Mouse (Mus musculus) hindbrain, embryonic 12.5 days (tissue): Measurements from ENCODE around the gene Ahsa1. TPM values are rescaled to one million over a fixed set of nuclear protein-coding genes. Genes with fewer than 3 reads are reported as not detected.
"Not testable (repeated sequence)": the region's sequence is repeated elsewhere in the genome, so short reads cannot be mapped to it uniquely, and the experiment has no call there.

Source experiments
- ATAC-seq: fragments of 200-750 bp; cut with Nextera tagmentation; 2 replicates; pipeline ENCODE4 v1.8.0; 2017; ENCODE audit warnings: moderate TSS enrichment; ENCODE audit not compliant: low FRiP score
- H3K27ac ChIP-seq: fragments of 300-500 bp; sonication (generic); 2 replicates; pipeline ENCODE4 v1.5.1; 2016; ENCODE audit warnings: mild to moderate bottlenecking
- H3K27me3 ChIP-seq: fragments of 300-500 bp; sonication (generic); 2 replicates; pipeline ENCODE4 v1.6.1; 2016; ENCODE audit warnings: mild to moderate bottlenecking
- H3K36me3 ChIP-seq: fragments of 300-500 bp; sonication (generic); 2 replicates; pipeline ENCODE4 v1.6.1; 2016; ENCODE audit warnings: mild to moderate bottlenecking
- H3K4me1 ChIP-seq: fragments of 300-500 bp; sonication (generic); 2 replicates; pipeline ENCODE4 v1.6.1; 2016
- H3K4me2 ChIP-seq: fragments of 300-500 bp; sonication (generic); replicated peaks from 2 replicates; pipeline ENCODE4 v1.6.1; 2016; ENCODE audit warnings: mild to moderate bottlenecking
- H3K4me3 ChIP-seq: fragments of 300-500 bp; sonication (generic); 2 replicates; pipeline ENCODE4 v1.5.1; 2016; ENCODE audit warnings: mild to moderate bottlenecking
- H3K9ac ChIP-seq: fragments of 300-500 bp; sonication (generic); 2 replicates; pipeline ENCODE4 v1.6.1; 2016; ENCODE audit warnings: mild to moderate bottlenecking, moderate library complexity
- H3K9me3 ChIP-seq: fragments of 300-500 bp; sonication (generic); replicated peaks from 2 replicates; pipeline ENCODE4 v1.6.1; 2016; ENCODE audit warnings: mild to moderate bottlenecking
- WGBS: fragments of 180-500 bp; shearing (Covaris S2); methylation state at CpG from one replicate; pipeline ENCODE4 v1.1.7; 2016; 5-methylcytosine and 5-hydroxymethylcytosine counted together
- polyA plus RNA-seq: library from polyadenylated mRNA; unstranded; fragments of >200 nt; fragmentation: Nextera tagmentation; extraction: Ambion mirVana; gene quantifications from 2 replicates; pipeline ENCODE4 v1.2.1, GENCODE M21; 2016

The Ahsa1 gene
- polyA plus RNA-seq, 1 experiment from 2014 or later = 187 TPM

GRCm38 (mm10) chr12:87260562-87260961 is 5.7 kb upstream of the Ahsa1 start:
- Histone ChIP-seq H3K9me3 (no peaks in the 10 kb centered on the region), H3K4me3 (no peak overlapping the region), H3K36me3 (peaks cover 67% of the 10 kb centered on the region), H3K9ac (no peak overlapping the region), H3K27ac (no peak overlapping the region), H3K4me2 (no peak overlapping the region), H3K27me3 (no peaks in the 10 kb centered on the region), H3K4me1 (peaks cover 9% of the 10 kb centered on the region)
- no peak for ATAC-seq
- WGBS = 98% methylated on average over 8 of the region's 8 CpGs

- peaks cover 18% of the 10 kb centered on the region for H3K4me1 ChIP-seq
These were observed 835 bp upstream of the Ahsa1 start for GRCm38 (mm10) chr12:87265444-87265843.

GRCm38 (mm10) chr12:87266827-87267603 is 736 bp downstream of the Ahsa1 start:
- peak overlapping the region; percentile 86 for H3K27ac ChIP-seq
- H3K4me1 ChIP-seq = peaks cover 18% of the 10 kb centered on the region
- WGBS = under 1% methylated on average over 31 of the region's 31 CpGs
- H3K4me2 ChIP-seq = peak overlapping the region; percentile 73
- no peaks in the 10 kb centered on the region for H3K9me3 ChIP-seq
- H3K9ac ChIP-seq = peak overlapping the region; percentile 87
- peak; percentile 74 for ATAC-seq
- peak overlapping the region; percentile 75 for H3K4me3 ChIP-seq
- no peaks in the 10 kb centered on the region for H3K27me3 ChIP-seq
- H3K36me3 ChIP-seq = peaks cover 40% of the 10 kb centered on the region

More at GRCm38 (mm10) chr12:87265444-87265843, 835 bp upstream of the Ahsa1 start:
- H3K9ac ChIP-seq = peak overlapping the region; percentile 81
- H3K4me3 ChIP-seq = peak overlapping the region; percentile 75
- H3K4me2 ChIP-seq = peak overlapping the region; percentile 74
- ATAC-seq = no peak
- 27% methylated on average over 11 of the region's 11 CpGs for WGBS
- H3K36me3 ChIP-seq = peaks cover 38% of the 10 kb centered on the region
- no peaks in the 10 kb centered on the region for H3K9me3 ChIP-seq
- H3K27ac ChIP-seq = peak overlapping the region; percentile 86
- H3K27me3 ChIP-seq = no peaks in the 10 kb centered on the region

- Histone ChIP-seq H3K9me3 (no peaks in the 10 kb centered on the region), H3K4me3 (peak overlapping the region; percentile 75), H3K36me3 (peaks cover 42% of the 10 kb centered on the region), H3K4me1 (peaks cover 18% of the 10 kb centered on the region), H3K27ac (no peak overlapping the region), H3K9ac (peak overlapping the region; percentile 87), H3K4me2 (peak overlapping the region; percentile 73), H3K27me3 (no peaks in the 10 kb centered on the region)
- 28% methylated on average over 4 of the region's 4 CpGs for whole genome bisulfite sequencing
- no peak for ATAC-seq
These were observed 1.4 kb downstream of the Ahsa1 start for GRCm38 (mm10) chr12:87267682-87268081.

GRCm38 (mm10) chr12:87274853-87275831 is 8.9 kb downstream of the Ahsa1 start:
- ATAC-seq = no peak
- peaks cover 66% of the 10 kb centered on the region for H3K36me3 ChIP-seq

GRCm38 (mm10) chr12:87277251-87277650 is 11.0 kb downstream of the Ahsa1 start:
- ATAC-seq = not testable (repeated sequence)

More at GRCm38 (mm10) chr12:87274853-87275831, 8.9 kb downstream of the Ahsa1 start:
- no peak overlapping the region for H3K9ac ChIP-seq
- H3K4me2 ChIP-seq = no peak overlapping the region
- no peaks in the 10 kb centered on the region for H3K9me3 ChIP-seq
- 90% methylated on average over 9 of the region's 9 CpGs for WGBS
- H3K27me3 ChIP-seq = no peaks in the 10 kb centered on the region
- H3K4me3 ChIP-seq = no peak overlapping the region
- peaks cover 7% of the 10 kb centered on the region; the same call in 1 of the 2 replicates for H3K4me1 ChIP-seq
- H3K27ac ChIP-seq = no peak overlapping the region

GRCm38 (mm10) chr12:87278118-87278730 is 11.9 kb downstream of the Ahsa1 start:
- 16% methylated on average over 6 of the region's 6 CpGs for WGBS
- H3K4me2 ChIP-seq = 0 out of 2 replicates have a peak overlapping the region, but pooled peaks have one; percentile 1
- no peak for ATAC-seq

More at GRCm38 (mm10) chr12:87277251-87277650, 11.0 kb downstream of the Ahsa1 start:
- H3K4me2 ChIP-seq, H3K9ac ChIP-seq, H3K9me3 ChIP-seq, H3K27ac ChIP-seq, H3K27me3 ChIP-seq, H3K4me3 ChIP-seq, H3K4me1 ChIP-seq: not testable (repeated sequence)
- 83% methylated on average over 4 of the region's 4 CpGs for WGBS
- H3K36me3 ChIP-seq = peaks cover 45% of the 10 kb centered on the region

GRCm38 (mm10) chr12:87279350-87279749 is 13.1 kb downstream of the Ahsa1 start:
- Histone ChIP-seq H3K36me3 (peaks cover 25% of the 10 kb centered on the region), H3K4me1 (peaks cover 7% of the 10 kb centered on the region; the same call in 1 of the 2 replicates)
- ATAC-seq = no peak

More at GRCm38 (mm10) chr12:87278118-87278730, 11.9 kb downstream of the Ahsa1 start:
- Histone ChIP-seq H3K4me1 (peaks cover 7% of the 10 kb centered on the region; the same call in 1 of the 2 replicates), H3K9ac (no peak overlapping the region), H3K36me3 (peaks cover 35% of the 10 kb centered on the region), H3K4me3 (no peak overlapping the region), H3K9me3 (no peaks in the 10 kb centered on the region), H3K27ac (no peak overlapping the region), H3K27me3 (no peaks in the 10 kb centered on the region)

GRCm38 (mm10) chr12:87279879-87280278 is 13.6 kb downstream of the Ahsa1 start:
- Histone ChIP-seq H3K9ac (no peak overlapping the region), H3K4me1 (peaks cover 7% of the 10 kb centered on the region; the same call in 1 of the 2 replicates), H3K9me3 (no peaks in the 10 kb centered on the region), H3K36me3 (peaks cover 20% of the 10 kb centered on the region), H3K27me3 (no peaks in the 10 kb centered on the region), H3K27ac (no peak overlapping the region), H3K4me2 (no peak overlapping the region), H3K4me3 (no peak overlapping the region)
- WGBS = 45% methylated on average over 14 of the region's 14 CpGs
- ATAC-seq = 0 out of 2 replicates have a peak, but pooled peaks have one; percentile 15

More at GRCm38 (mm10) chr12:87279350-87279749, 13.1 kb downstream of the Ahsa1 start:
- Histone ChIP-seq H3K4me2 (no peak overlapping the region), H3K27me3 (no peaks in the 10 kb centered on the region), H3K27ac (no peak overlapping the region), H3K9ac (no peak overlapping the region), H3K4me3 (no peak overlapping the region), H3K9me3 (no peaks in the 10 kb centered on the region)
- WGBS = 59% methylated on average over 3 of the region's 3 CpGs

GRCm38 (mm10) chr12:87281766-87282165 is 15.5 kb downstream of the Ahsa1 start:
- no peak for ATAC-seq
- no peaks in the 10 kb centered on the region for H3K9me3 ChIP-seq
- 81% methylated on average over 1 of the region's 1 CpGs for WGBS
- no peaks in the 10 kb centered on the region for H3K27me3 ChIP-seq
- 0 out of 2 replicates have a peak, but pooled peaks cover under 1% of the 10 kb centered on the region for H3K36me3 ChIP-seq
- no peak overlapping the region for H3K27ac ChIP-seq
- peaks cover 7% of the 10 kb centered on the region; the same call in 1 of the 2 replicates for H3K4me1 ChIP-seq
- no peak overlapping the region for H3K4me2 ChIP-seq
- H3K9ac ChIP-seq = no peak overlapping the region
- no peak overlapping the region for H3K4me3 ChIP-seq

GRCm38 (mm10) chr12:87282743-87283142 is 16.5 kb downstream of the Ahsa1 start:
- 0 out of 2 replicates have a peak, but pooled peaks cover 2% of the 10 kb centered on the region for H3K9me3 ChIP-seq
- H3K27me3 ChIP-seq = no peaks in the 10 kb centered on the region
- H3K27ac ChIP-seq = no peak overlapping the region
- no peak for ATAC-seq
- H3K4me1 ChIP-seq = peaks cover 7% of the 10 kb centered on the region; the same call in 1 of the 2 replicates
- WGBS = 92% methylated on average over 4 of the region's 4 CpGs
- H3K4me2 ChIP-seq = no peak overlapping the region
- H3K36me3 ChIP-seq = 0 out of 2 replicates have a peak, but pooled peaks cover 1% of the 10 kb centered on the region
- H3K4me3 ChIP-seq = no peak overlapping the region
- no peak overlapping the region for H3K9ac ChIP-seq
